Mouse (Mus musculus) neural tube, embryonic 14.5 days (tissue): Measurements from ENCODE around the gene 1700022I11Rik. TPM values are rescaled to one million over a fixed set of nuclear protein-coding genes. Genes with fewer than 3 reads are reported as not detected.

ENCODE experiments used
- ATAC-seq: fragments of 200-750 bp; cut with Nextera tagmentation; 2 replicates; pipeline ENCODE4 v1.8.0; 2017; ENCODE audit warnings: low read depth, mild to moderate bottlenecking, moderate TSS enrichment, moderate library complexity
- H3K27ac ChIP-seq: fragments of 300-500 bp; sonication (generic); 2 replicates; pipeline ENCODE4 v1.5.1; 2014; ENCODE audit warnings: low read depth, mild to moderate bottlenecking, control low read depth, low read length, moderate library complexity, mixed read lengths
- H3K27me3 ChIP-seq: fragments of 300-500 bp; sonication (generic); 2 replicates; pipeline ENCODE4 v1.6.1; 2014; ENCODE audit warnings: low read length; ENCODE audit not compliant: control insufficient read depth, insufficient read depth
- H3K36me3 ChIP-seq: fragments of 300-500 bp; sonication (generic); 2 replicates; pipeline ENCODE4 v1.6.1; 2014; ENCODE audit warnings: low read length, mixed read lengths; ENCODE audit not compliant: control insufficient read depth, insufficient read depth
- H3K4me1 ChIP-seq: fragments of 300-500 bp; sonication (generic); 2 replicates; pipeline ENCODE4 v1.6.1; 2014; ENCODE audit warnings: low read length; ENCODE audit not compliant: control insufficient read depth, insufficient read depth
- H3K4me2 ChIP-seq: fragments of 300-500 bp; sonication (generic); 2 replicates; pipeline ENCODE4 v1.6.1; 2014; ENCODE audit warnings: mild to moderate bottlenecking, low read depth, low read length, control low read depth
- H3K4me3 ChIP-seq: fragments of 300-500 bp; sonication (generic); 2 replicates; pipeline ENCODE4 v1.5.1; 2014; ENCODE audit warnings: low read depth, low read length, control low read depth, mixed read lengths
- H3K9ac ChIP-seq: fragments of 300-500 bp; sonication (generic); replicated peaks from 2 replicates; pipeline ENCODE4 v1.6.1; 2014; ENCODE audit warnings: low read depth, mild to moderate bottlenecking, control low read depth, low read length, mixed read lengths
- H3K9me3 ChIP-seq: fragments of 300-500 bp; sonication (generic); 2 replicates; pipeline ENCODE4 v1.6.1; 2016; ENCODE audit warnings: low read length; ENCODE audit not compliant: control insufficient read depth
- WGBS: fragments of 180-500 bp; shearing (Covaris S2); extraction: QIAGEN DNeasy Blood & Tissue Kit; methylation state at CpG from one replicate; pipeline ENCODE4 v1.1.7; 2014; 5-methylcytosine and 5-hydroxymethylcytosine counted together
- polyA plus RNA-seq: library from polyadenylated mRNA; unstranded; fragments of >200 nt; fragmentation: Nextera tagmentation; extraction: Ambion mirVana; gene quantifications from 2 replicates; pipeline ENCODE4 v1.2.1, GENCODE M21; 2014

The 1700022I11Rik gene
- polyA plus RNA-seq, 1 experiment from 2014 or later: 1.1 TPM

GRCm38 (mm10) chr4:42956581-42956980 lies 12.8 kb upstream of the 1700022I11Rik start:
- Histone ChIP-seq H3K4me3 (no peak overlapping the region), H3K4me1 (peaks cover 31% of the 10 kb centered on the region), H3K27me3 (no peaks in the 10 kb centered on the region), H3K27ac (no peak overlapping the region), H3K4me2 (no peak overlapping the region), H3K9ac (no peak overlapping the region), H3K9me3 (no peaks in the 10 kb centered on the region), H3K36me3 (peaks cover 35% of the 10 kb centered on the region)
- WGBS: 94% methylated on average over 17 of the region's 17 CpGs
- ATAC-seq: no peak

- no peaks in the 10 kb centered on the region for H3K9me3 ChIP-seq
- 84% methylated on average over 11 of the region's 11 CpGs for WGBS
- no peaks in the 10 kb centered on the region for H3K27me3 ChIP-seq
- no peak overlapping the region for H3K27ac ChIP-seq
- H3K4me3 ChIP-seq: no peak overlapping the region
- peaks cover 24% of the 10 kb centered on the region for H3K4me1 ChIP-seq
- H3K4me2 ChIP-seq: no peak overlapping the region
- no peak overlapping the region for H3K9ac ChIP-seq
- peaks cover 35% of the 10 kb centered on the region for H3K36me3 ChIP-seq
- no peak for ATAC-seq
These were observed 12.1 kb upstream of the 1700022I11Rik start for GRCm38 (mm10) chr4:42957306-42957705.

GRCm38 (mm10) chr4:42957979-42958378 lies 11.4 kb upstream of the 1700022I11Rik start:
- no peak for ATAC-seq
- peaks cover 34% of the 10 kb centered on the region for H3K36me3 ChIP-seq
- WGBS: 91% methylated on average over 8 of the region's 8 CpGs
- H3K27ac ChIP-seq: no peak overlapping the region
- H3K9ac ChIP-seq: no peak overlapping the region
- H3K4me3 ChIP-seq: no peak overlapping the region
- H3K4me1 ChIP-seq: peaks cover 17% of the 10 kb centered on the region
- no peaks in the 10 kb centered on the region for H3K9me3 ChIP-seq
- no peaks in the 10 kb centered on the region for H3K27me3 ChIP-seq
- H3K4me2 ChIP-seq: no peak overlapping the region

GRCm38 (mm10) chr4:42958942-42959341 lies 10.5 kb upstream of the 1700022I11Rik start:
- Histone ChIP-seq H3K36me3 (peaks cover 31% of the 10 kb centered on the region), H3K9ac (no peak overlapping the region), H3K27ac (no peak overlapping the region), H3K4me3 (no peak overlapping the region), H3K4me1 (peaks cover 8% of the 10 kb centered on the region), H3K9me3 (no peaks in the 10 kb centered on the region), H3K4me2 (no peak overlapping the region), H3K27me3 (no peaks in the 10 kb centered on the region)
- 77% methylated on average over 8 of the region's 8 CpGs for WGBS
- ATAC-seq: no peak

- H3K36me3 ChIP-seq: peaks cover 31% of the 10 kb centered on the region
- H3K9me3 ChIP-seq: no peaks in the 10 kb centered on the region
- no peak overlapping the region for H3K27ac ChIP-seq
- no peaks in the 10 kb centered on the region for H3K27me3 ChIP-seq
- WGBS: 72% methylated on average over 4 of the region's 4 CpGs
- no peak overlapping the region for H3K9ac ChIP-seq
- ATAC-seq: peak; percentile 21; the same call in 1 of the 2 replicates
- no peak overlapping the region for H3K4me3 ChIP-seq
- H3K4me1 ChIP-seq: peaks cover 7% of the 10 kb centered on the region; the same call in 1 of the 2 replicates
- no peak overlapping the region for H3K4me2 ChIP-seq
These were observed 10.0 kb upstream of the 1700022I11Rik start for GRCm38 (mm10) chr4:42959382-42959781.

GRCm38 (mm10) chr4:42961592-42961991 lies 7.8 kb upstream of the 1700022I11Rik start:
- WGBS: 30% methylated on average over 4 of the region's 4 CpGs
- ATAC-seq: no peak
- Histone ChIP-seq H3K27ac (no peak overlapping the region), H3K4me1 (no peaks in the 10 kb centered on the region), H3K4me2 (no peak overlapping the region), H3K4me3 (no peak overlapping the region), H3K9ac (no peak overlapping the region), H3K27me3 (no peaks in the 10 kb centered on the region), H3K9me3 (no peaks in the 10 kb centered on the region), H3K36me3 (peaks cover 16% of the 10 kb centered on the region)

GRCm38 (mm10) chr4:42963480-42963879 lies 5.9 kb upstream of the 1700022I11Rik start:
- no peaks in the 10 kb centered on the region for H3K36me3 ChIP-seq
- no peak overlapping the region for H3K4me3 ChIP-seq
- 92% methylated on average over 2 of the region's 2 CpGs for WGBS
- no peak overlapping the region for H3K27ac ChIP-seq
- no peaks in the 10 kb centered on the region for H3K27me3 ChIP-seq
- no peaks in the 10 kb centered on the region for H3K9me3 ChIP-seq
- ATAC-seq: no peak
- no peak overlapping the region for H3K9ac ChIP-seq
- no peak overlapping the region for H3K4me2 ChIP-seq
- no peaks in the 10 kb centered on the region for H3K4me1 ChIP-seq

- Histone ChIP-seq H3K4me3 (no peak overlapping the region), H3K9me3 (no peaks in the 10 kb centered on the region), H3K36me3 (no peaks in the 10 kb centered on the region), H3K4me1 (no peaks in the 10 kb centered on the region), H3K4me2 (0 out of 2 replicates have a peak overlapping the region, but pooled peaks have one; percentile 7), H3K27me3 (no peaks in the 10 kb centered on the region), H3K27ac (no peak overlapping the region), H3K9ac (no peak overlapping the region)
- 17% methylated on average over 12 of the region's 12 CpGs for WGBS
- peak; percentile 57 for ATAC-seq
These were observed 4.2 kb upstream of the 1700022I11Rik start for GRCm38 (mm10) chr4:42965039-42965719.

GRCm38 (mm10) chr4:42972952-42973351 lies 3.5 kb downstream of the 1700022I11Rik start:
- no peak overlapping the region for H3K9ac ChIP-seq
- no peak overlapping the region for H3K4me3 ChIP-seq
- H3K4me2 ChIP-seq: no peak overlapping the region
- no peaks in the 10 kb centered on the region for H3K9me3 ChIP-seq
- ATAC-seq: no peak
- 82% methylated on average over 4 of the region's 4 CpGs for WGBS
- no peaks in the 10 kb centered on the region for H3K4me1 ChIP-seq
- 0 out of 2 replicates have a peak, but pooled peaks cover 5% of the 10 kb centered on the region for H3K36me3 ChIP-seq
- no peaks in the 10 kb centered on the region for H3K27me3 ChIP-seq
- H3K27ac ChIP-seq: no peak overlapping the region
